Mouse (Mus musculus) testis, adult 2 months (tissue): ENCODE results near the gene Sema3b.

ENCODE experiments used
- CTCF ChIP-seq: fragments of 200-500 bp; IDR thresholded peaks from 2 replicates; pipeline ENCODE4 v1.5.1; 2012; ENCODE audit warnings: low read depth, mild to moderate bottlenecking, inconsistent platforms, low read length, moderate library complexity; ENCODE audit not compliant: control insufficient read depth, insufficient read depth, insufficient replicate concordance
- POLR2A ChIP-seq: fragments of 200-500 bp; IDR thresholded peaks from 2 replicates; pipeline ENCODE4 v1.6.1; 2012; ENCODE audit warnings: low read depth, mild to moderate bottlenecking, inconsistent platforms, low read length, moderate library complexity; ENCODE audit not compliant: control insufficient read depth

- TF ChIP-seq CTCF (no peak), POLR2A (no peak)
Measured at GRCm38 (mm10) chr9:107583174-107583573, 25.9 kb downstream of the Sema3b start.
